Mouse (Mus musculus) left cerebral cortex, adult 2 months (tissue): Measurements from ENCODE around the gene Calr. TPM values are rescaled to one million over a fixed set of nuclear protein-coding genes. Genes with fewer than 3 reads are reported as not detected.

Experiments used
- DNase-seq, 2 experiments: peaks; one replicate each; pipeline ENCODE4 v3.0.0; 2021 to 2022; ENCODE audit warnings: low spot score in 2 of 2, mixed read lengths in 1 of 2; ENCODE audit errors: extremely low spot score in 1 of 2
- H3K27ac ChIP-seq: fragments of 200-600 bp; 2 replicates; pipeline ENCODE4 v1.8.1; 2022
- H3K4me3 ChIP-seq: fragments of 200-600 bp; 2 replicates; pipeline ENCODE4 v1.8.1; 2022
- CTCF ChIP-seq: fragments of 200-600 bp; IDR thresholded peaks from 2 replicates; pipeline ENCODE4 v1.8.1; 2022; ENCODE audit warnings: antibody characterized with exemption, mild to moderate bottlenecking, moderate library complexity
- intact Hi-C: fragments of 180-260 bp; cut with DNase I; formaldehyde crosslinking; loops from one replicate; pipeline ENCODE4 v1.15.1; 2025
- microRNA-seq, 2 experiments: library from miRNA; unstranded; fragments of <30 nt; microRNA quantifications; one replicate each; pipeline ENCODE4 v1.2.0; 2021
- total RNA-seq, 2 experiments: library from RNA; stranded (reverse); gene quantifications; 2 replicates each; pipeline ENCODE4 v1.2.3; 2021

Gene Calr
- total RNA-seq, 2 experiments from 2014 or later, result 459 to 496 TPM

GRCm38 (mm10) chr8:84794486-84794885, 52.2 kb downstream of the Calr start:
- no peak for TF ChIP-seq CTCF
- intact Hi-C loops, result no loop called here
- H3K27ac ChIP-seq, result peak overlapping the region; percentile 99
- H3K4me3 ChIP-seq, result no peak overlapping the region
- DNase-seq, result peak; percentile 41 to 53

GRCm38 (mm10) chr8:84793791-84794485, 52.8 kb downstream of the Calr start:
- no peak for TF ChIP-seq CTCF
- Histone ChIP-seq H3K27ac (peak overlapping the region; percentile 99), H3K4me3 (peak overlapping the region; percentile 27)
- peak; percentile 60 to 64 for DNase-seq
- intact Hi-C loops, result no loop called here

- no peak for TF ChIP-seq CTCF
- Histone ChIP-seq H3K27ac (peak overlapping the region; percentile 99), H3K4me3 (peak overlapping the region; percentile 27)
- peak in 1 of 2 experiments; percentile 50 for DNase-seq
- intact Hi-C loops, result no loop called here
Measured at GRCm38 (mm10) chr8:84793134-84793533, 53.6 kb downstream of the Calr start.

- TF ChIP-seq CTCF, result no peak
- DNase-seq, result no peak
- intact Hi-C loops, result no loop called here
- Histone ChIP-seq H3K4me3 (no peak overlapping the region), H3K27ac (peak overlapping the region; percentile 54)
Measured at GRCm38 (mm10) chr8:84792429-84792947, 54.2 kb downstream of the Calr start.

Small RNA genes lying within 50 kb of the gene (microRNA-seq; reads per million reads assigned to microRNA genes)
- gene Mir7069, result 7.8 to 12.4 reads per million in 2 experiments

Other genes starting within 250 kb of the Calr start
- gene Ier2, start 184.1 kb downstream of the Calr start, total RNA-seq, result 10 to 100 TPM; 17.5 to 17.9 TPM
- gene Trmt1, start 160.6 kb downstream of the Calr start, total RNA-seq, result 100 to 1,000 TPM; 108 to 115 TPM
- 10 to 100 TPM; 95.5 to 96.8 TPM for gene Nacc1, start 159.1 kb downstream of the Calr start, total RNA-seq
- 1 to 10 TPM; 1.6 to 2.6 TPM for gene Lyl1, start 145.5 kb downstream of the Calr start, total RNA-seq
- gene G430095P16Rik, start 123.9 kb downstream of the Calr start, total RNA-seq, result not detected
- 100 to 1,000 TPM; 347 to 350 TPM for gene Nfix, start 46.6 kb downstream of the Calr start, total RNA-seq
- gene Dand5, start 24.1 kb downstream of the Calr start, total RNA-seq, result 10 to 100 TPM in 1 of 2 experiments, 1 to 10 TPM in 1; 9.7 to 11.1 TPM
- gene Gadd45gip1, start 15.4 kb downstream of the Calr start, total RNA-seq, result 10 to 100 TPM; 23.9 to 25.8 TPM
- gene Rad23a, start 6.3 kb downstream of the Calr start, total RNA-seq, result 10 to 100 TPM; 77.7 to 77.8 TPM
- gene Farsa, start 10.1 kb upstream of the Calr start, total RNA-seq, result 10 to 100 TPM; 49.8 to 50.1 TPM
- 1 to 10 TPM; 7.8 to 8.0 TPM for gene Syce2, start 25.2 kb upstream of the Calr start, total RNA-seq
- 10 to 100 TPM; 35.6 to 44.1 TPM for gene Gcdh, start 47.0 kb upstream of the Calr start, total RNA-seq
- under 1 TPM in 1 of 2 experiments, not detected in 1; 0.23 TPM for gene Klf1, start 55.0 kb upstream of the Calr start, total RNA-seq
- 1 to 10 TPM; 4.3 to 5.1 TPM for gene Dnase2a, start 61.6 kb upstream of the Calr start, total RNA-seq
- gene Mast1, start 90.4 kb upstream of the Calr start, total RNA-seq, result 10 to 100 TPM; 89.4 to 95.7 TPM
- 1 to 10 TPM; 1.1 to 1.2 TPM for gene Rtbdn, start 100.1 kb upstream of the Calr start, total RNA-seq
- not detected for gene Gm49661, start 122.5 kb upstream of the Calr start, total RNA-seq
- 100 to 1,000 TPM; 319 to 333 TPM for gene Prdx2, start 122.7 kb upstream of the Calr start, total RNA-seq
- gene Rnaseh2a, start 122.8 kb upstream of the Calr start, total RNA-seq, result 10 to 100 TPM; 43.4 to 47.3 TPM
- gene Junb, start 131.8 kb upstream of the Calr start, total RNA-seq, result 100 to 1,000 TPM in 1 of 2 experiments, 10 to 100 TPM in 1; 99.5 to 145 TPM
- 10 to 100 TPM; 11.3 to 11.6 TPM for gene Hook2, start 143.7 kb upstream of the Calr start, total RNA-seq
- gene Best2, start 167.6 kb upstream of the Calr start, total RNA-seq, result not detected
- gene Asna1, start 178.3 kb upstream of the Calr start, total RNA-seq, result 100 to 1,000 TPM; 122 to 124 TPM
- gene Trir, start 179.9 kb upstream of the Calr start, total RNA-seq, result 100 to 1,000 TPM; 124 to 132 TPM
- 100 to 1,000 TPM; 146 to 163 TPM for gene Tnpo2, start 190.0 kb upstream of the Calr start, total RNA-seq
- gene Fbxw9, start 213.1 kb upstream of the Calr start, total RNA-seq, result 10 to 100 TPM; 21.5 to 25.5 TPM
- not detected for gene Gm5741, start 221.0 kb upstream of the Calr start, total RNA-seq
- 10 to 100 TPM; 66.1 to 68.7 TPM for gene Dhps, start 224.8 kb upstream of the Calr start, total RNA-seq
- gene Wdr83os, start 233.8 kb upstream of the Calr start, total RNA-seq, result 10 to 100 TPM; 55.6 to 55.7 TPM
- gene Wdr83, start 234.4 kb upstream of the Calr start, total RNA-seq, result 10 to 100 TPM; 25.5 to 27.8 TPM
- 10 to 100 TPM; 34.7 to 35.9 TPM for gene Man2b1, start 236.3 kb upstream of the Calr start, total RNA-seq